Mouse (Mus musculus) CH12.LX (cell line): ENCODE results near the gene Mlip.

ENCODE experiments used
- BHLHE40 ChIP-seq: IDR thresholded peaks from 2 replicates; pipeline ENCODE4 v1.6.1; 2011; ENCODE audit warnings: mild to moderate bottlenecking, low read depth, low read length, improper control_type of control experiment
- CTCF ChIP-seq, 2 experiments: IDR thresholded peaks in 1 of 2; conservative IDR thresholded peaks in 1 of 2; 2 replicates each; pipeline ENCODE4 v1.5.1; 2011 to 2012; ENCODE audit warnings: low read depth in 2 of 2, low read length in 2 of 2, improper control_type of control experiment in 1 of 2, inconsistent platforms in 1 of 2, mild to moderate bottlenecking in 1 of 2, moderate library complexity in 1 of 2
- ELF1 ChIP-seq: IDR thresholded peaks from 2 replicates; pipeline ENCODE4 v1.6.1; 2014; ENCODE audit warnings: low read depth, mild to moderate bottlenecking, inconsistent platforms, low read length, improper control_type of control experiment
- EP300 ChIP-seq: IDR thresholded peaks from 2 replicates; pipeline ENCODE4 v1.6.1; 2011; ENCODE audit warnings: low read length, improper control_type of control experiment
- HCFC1 ChIP-seq: IDR thresholded peaks from 2 replicates; pipeline ENCODE4 v1.6.1; 2012; ENCODE audit warnings: low read depth, mild to moderate bottlenecking, inconsistent platforms, low read length, improper control_type of control experiment
- MAX ChIP-seq: IDR thresholded peaks from 2 replicates; pipeline ENCODE4 v1.6.1; 2011; ENCODE audit warnings: low read length, improper control_type of control experiment
- MAZ ChIP-seq: IDR thresholded peaks from 2 replicates; pipeline ENCODE4 v1.6.1; 2012; ENCODE audit warnings: low read depth, mild to moderate bottlenecking, inconsistent platforms, low read length, improper control_type of control experiment, moderate library complexity
- POLR2A ChIP-seq: IDR thresholded peaks from 2 replicates; pipeline ENCODE4 v1.6.1; 2011; ENCODE audit warnings: low read depth, mild to moderate bottlenecking, improper control_type of control experiment, low read length
- TCF12 ChIP-seq: IDR thresholded peaks from 2 replicates; pipeline ENCODE4 v1.6.1; 2014; ENCODE audit warnings: low read depth, mild to moderate bottlenecking, inconsistent platforms, low read length, improper control_type of control experiment
- USF2 ChIP-seq: conservative IDR thresholded peaks from 2 replicates; pipeline ENCODE4 v1.6.1; 2011; ENCODE audit warnings: low read depth, low read length, improper control_type of control experiment
- ZKSCAN1 ChIP-seq: IDR thresholded peaks from 2 replicates; pipeline ENCODE4 v1.6.1; 2012; ENCODE audit warnings: low read depth, inconsistent platforms, low read length, improper control_type of control experiment, borderline replicate concordance
- ZNF384 ChIP-seq: IDR thresholded peaks from 2 replicates; pipeline ENCODE4 v1.6.1; 2012; ENCODE audit warnings: low read depth, low read length, improper control_type of control experiment, inconsistent platforms

- TF ChIP-seq EP300 (no peak), USF2 (no peak), HCFC1 (no peak), MAZ (no peak), POLR2A (no peak), BHLHE40 (no peak), MAX (no peak), CTCF (conservative IDR thresholded peaks at IDR 0.05 in 1 of 2, IDR thresholded peaks at IDR 0.05 in 1 of 2; ENCODE audit: low read depth in 2 of 2, low read length in 2 of 2) (peak; percentile 62 to 78), ELF1 (no peak), ZNF384 (no peak), TCF12 (no peak), ZKSCAN1 (no peak)
These were observed 1.2 kb upstream of the Mlip start for GRCm38 (mm10) chr9:77353942-77354341.
